Mouse (Mus musculus) limb, embryonic 12.5 days (tissue): ENCODE results near the gene Tti1. TPM values are rescaled to one million over a fixed set of nuclear protein-coding genes. Genes with fewer than 3 reads are reported as not detected.

Experiments
- ATAC-seq: fragments of 200-750 bp; cut with Nextera tagmentation; 2 replicates; pipeline ENCODE4 v1.8.0; 2017; ENCODE audit warnings: low read depth, moderate TSS enrichment; ENCODE audit not compliant: insufficient number of reproducible peaks, insufficient read depth, low FRiP score, low TSS enrichment
- H3K27ac ChIP-seq: fragments of 300-500 bp; sonication (generic); 2 replicates; pipeline ENCODE4 v1.5.1; 2016; ENCODE audit warnings: mild to moderate bottlenecking, moderate library complexity
- H3K27me3 ChIP-seq: fragments of 300-500 bp; sonication (generic); 2 replicates; pipeline ENCODE4 v1.6.1; 2016; ENCODE audit warnings: mild to moderate bottlenecking, moderate library complexity
- H3K36me3 ChIP-seq: fragments of 300-500 bp; sonication (generic); 2 replicates; pipeline ENCODE4 v1.6.1; 2016; ENCODE audit warnings: mild to moderate bottlenecking, moderate library complexity
- H3K4me1 ChIP-seq: fragments of 300-500 bp; sonication (generic); replicated peaks from 2 replicates; pipeline ENCODE4 v1.6.1; 2016
- H3K4me2 ChIP-seq: fragments of 300-500 bp; sonication (generic); 2 replicates; pipeline ENCODE4 v1.6.1; 2016; ENCODE audit warnings: mild to moderate bottlenecking, moderate library complexity
- H3K4me3 ChIP-seq: fragments of 300-500 bp; sonication (generic); replicated peaks from 2 replicates; pipeline ENCODE4 v1.5.1; 2016; ENCODE audit warnings: mild to moderate bottlenecking
- H3K9ac ChIP-seq: fragments of 300-500 bp; sonication (generic); replicated peaks from 2 replicates; pipeline ENCODE4 v1.6.1; 2016; ENCODE audit warnings: mild to moderate bottlenecking, moderate library complexity
- H3K9me3 ChIP-seq: fragments of 300-500 bp; sonication (generic); 2 replicates; pipeline ENCODE4 v1.6.1; 2016; ENCODE audit warnings: mild to moderate bottlenecking, moderate library complexity
- WGBS: fragments of 180-500 bp; shearing (Covaris S2); methylation state at CpG from one replicate; pipeline ENCODE4 v1.1.7; 2016; 5-methylcytosine and 5-hydroxymethylcytosine counted together
- polyA plus RNA-seq: library from polyadenylated mRNA; unstranded; fragments of >200 nt; fragmentation: Nextera tagmentation; extraction: Ambion mirVana; gene quantifications from 2 replicates; pipeline ENCODE4 v1.2.1, GENCODE M21; 2016

Tti1 gene
- polyA plus RNA-seq, 1 experiment from 2014 or later, result 28.1 TPM

DNA sequence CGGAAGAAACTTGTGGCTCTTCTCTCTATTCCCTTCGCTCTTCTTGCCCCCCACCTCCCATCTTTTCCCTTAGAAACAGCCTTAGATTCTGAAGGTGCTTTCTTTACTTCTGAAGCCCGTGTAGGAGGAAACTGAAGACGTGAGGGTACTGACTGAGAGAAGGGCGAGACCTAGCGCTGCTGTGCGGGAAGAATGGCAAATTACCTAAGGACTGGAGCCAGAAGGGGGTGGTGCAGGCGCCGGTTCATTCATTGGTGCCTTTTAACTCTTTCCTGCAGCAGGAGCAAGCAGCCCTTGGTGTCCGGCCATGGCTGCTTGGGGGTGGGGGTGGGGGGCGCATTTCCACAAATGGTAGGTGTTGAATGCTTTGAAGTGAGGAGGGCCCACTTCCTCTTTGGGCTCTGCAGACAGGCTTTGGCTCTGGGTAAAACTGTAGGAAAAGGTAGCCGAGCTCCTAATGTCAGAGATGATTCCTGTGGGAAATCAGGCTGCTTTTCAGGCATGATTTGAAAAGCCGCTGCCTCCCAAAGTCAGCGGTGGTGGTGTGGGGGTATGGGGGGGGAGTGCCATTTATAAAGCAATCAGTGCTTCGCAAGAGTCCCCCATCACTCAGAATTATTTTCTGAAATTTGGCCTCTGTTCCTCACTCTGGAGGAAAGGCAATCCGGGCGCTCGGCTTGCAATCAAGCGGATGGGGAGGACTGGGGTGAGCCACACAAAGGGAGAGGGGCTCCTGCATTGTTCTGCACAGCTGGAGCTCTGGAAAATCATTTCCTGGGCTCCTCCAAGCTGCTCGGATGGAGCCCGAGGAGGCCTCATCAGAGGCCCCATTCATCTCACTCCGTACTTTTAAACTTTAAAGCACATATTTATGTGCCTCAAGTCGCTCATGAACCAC, 53.4 kb downstream of the Tti1 start:
- Histone ChIP-seq H3K9me3 (no peaks in the 10 kb centered on the region), H3K36me3 (no peaks in the 10 kb centered on the region), H3K27me3 (peaks cover 23% of the 10 kb centered on the region), H3K4me2 (peak overlapping the region; percentile 46), H3K27ac (no peak overlapping the region), H3K4me3 (peak overlapping the region; percentile 13; the same call in 1 of the 2 replicates), H3K4me1 (peaks cover 22% of the 10 kb centered on the region), H3K9ac (peak overlapping the region; percentile 24; the same call in 1 of the 2 replicates)
- no peak; the same call in 1 of the 2 replicates for ATAC-seq
- WGBS, result 2% methylated on average over 23 of the region's 23 CpGs

DNA sequence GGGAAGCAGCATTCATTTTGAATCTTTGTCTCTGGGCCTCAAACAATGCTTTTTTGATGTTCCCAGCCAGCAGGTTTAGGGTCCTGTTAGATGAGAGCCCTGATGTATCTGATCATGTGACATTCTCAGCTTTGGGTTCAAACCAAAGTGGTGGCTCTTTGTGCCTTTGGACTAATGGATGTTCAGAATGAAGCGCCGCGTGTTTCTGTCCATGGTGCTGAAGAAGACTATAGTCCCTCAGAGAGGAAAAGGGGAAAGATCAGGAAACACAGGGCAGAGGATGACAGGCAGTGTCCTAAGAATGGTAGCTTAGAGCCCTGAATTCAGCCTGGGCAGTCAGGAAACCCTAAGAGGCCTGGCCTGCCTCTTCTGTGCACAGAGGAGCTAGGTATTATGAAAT, 57.6 kb downstream of the Tti1 start:
- Histone ChIP-seq H3K4me2 (no peak overlapping the region), H3K9me3 (no peaks in the 10 kb centered on the region), H3K9ac (no peak overlapping the region), H3K4me3 (no peak overlapping the region), H3K4me1 (peaks cover 15% of the 10 kb centered on the region), H3K27me3 (peaks cover 11% of the 10 kb centered on the region; the same call in 1 of the 2 replicates), H3K36me3 (no peaks in the 10 kb centered on the region), H3K27ac (no peak overlapping the region)
- WGBS, result 0% methylated on average over 3 of the region's 3 CpGs
- no peak for ATAC-seq

DNA sequence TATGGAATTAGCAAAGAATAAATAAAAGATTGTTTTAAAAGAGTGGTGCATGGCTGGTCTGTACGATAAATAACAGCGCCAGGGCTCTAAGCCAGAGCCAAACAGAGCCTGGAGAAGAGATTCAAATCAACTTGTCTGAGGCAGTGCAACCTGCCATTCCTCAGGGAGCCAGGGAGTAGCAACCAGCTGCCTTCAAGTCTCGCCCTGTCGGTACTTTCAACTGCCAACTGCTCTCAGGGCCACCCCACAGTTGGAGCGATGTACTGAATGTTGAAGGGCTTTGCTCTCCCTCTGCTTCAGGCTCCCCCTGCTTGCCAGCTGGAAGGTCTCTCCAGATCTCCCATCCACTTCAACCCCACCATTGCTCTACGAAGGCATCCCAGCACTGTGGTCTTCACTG, 58.1 kb downstream of the Tti1 start:
- no peaks in the 10 kb centered on the region for H3K9me3 ChIP-seq
- H3K4me1 ChIP-seq, result peaks cover 10% of the 10 kb centered on the region
- H3K36me3 ChIP-seq, result no peaks in the 10 kb centered on the region
- H3K27me3 ChIP-seq, result peaks cover 11% of the 10 kb centered on the region; the same call in 1 of the 2 replicates
- no peak overlapping the region for H3K9ac ChIP-seq
- no peak overlapping the region for H3K4me3 ChIP-seq
- no peak for ATAC-seq
- no peak overlapping the region for H3K27ac ChIP-seq
- WGBS, result 58% methylated on average over 6 of the region's 6 CpGs
- H3K4me2 ChIP-seq, result no peak overlapping the region

DNA sequence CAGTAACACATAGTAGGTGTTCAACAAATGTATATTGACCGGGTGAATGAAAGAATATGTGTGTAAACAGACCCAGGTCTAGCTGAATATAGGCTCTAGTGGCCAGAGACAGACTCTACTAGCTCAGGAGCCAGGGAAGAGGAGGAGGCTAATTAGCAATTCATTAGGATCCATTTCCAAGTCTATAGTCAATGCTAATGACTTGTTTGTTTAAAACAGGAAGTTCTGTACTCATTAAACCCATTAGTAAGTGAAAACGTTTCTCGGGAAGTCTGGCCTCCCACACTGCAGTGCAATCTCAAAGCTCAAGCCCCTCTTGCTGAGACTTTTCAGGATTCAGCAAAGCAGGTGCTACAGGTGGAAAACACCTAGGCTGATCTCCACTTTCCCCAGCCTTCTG, 60.4 kb downstream of the Tti1 start:
- no peaks in the 10 kb centered on the region for H3K9me3 ChIP-seq
- WGBS, result 15% methylated on average over 3 of the region's 3 CpGs
- no peak overlapping the region for H3K4me2 ChIP-seq
- no peaks in the 10 kb centered on the region for H3K4me1 ChIP-seq
- no peak for ATAC-seq
- no peak overlapping the region for H3K9ac ChIP-seq
- no peak overlapping the region for H3K4me3 ChIP-seq
- H3K36me3 ChIP-seq, result no peaks in the 10 kb centered on the region
- no peak overlapping the region for H3K27ac ChIP-seq
- no peaks in the 10 kb centered on the region for H3K27me3 ChIP-seq

DNA sequence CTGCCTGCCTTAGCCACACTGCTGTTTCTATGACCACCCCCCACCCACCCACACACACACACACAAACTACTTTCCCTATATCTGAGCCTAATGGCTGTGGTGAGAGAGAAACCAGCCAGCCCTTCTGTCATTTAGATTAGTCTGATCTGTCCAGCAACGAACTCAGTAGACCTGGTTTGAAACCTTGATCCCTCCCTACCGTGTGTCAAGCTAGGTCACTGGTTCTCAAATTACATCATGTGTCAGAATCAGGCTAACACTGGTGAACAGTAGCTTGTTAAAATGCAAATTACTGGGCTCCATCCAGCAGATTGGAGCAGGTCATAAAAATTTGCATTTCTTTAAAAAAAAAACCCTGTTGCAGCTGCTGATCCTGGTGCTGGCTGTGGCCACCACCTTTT, 70.5 kb downstream of the Tti1 start:
- ATAC-seq, result no peak
- H3K36me3 ChIP-seq, result no peaks in the 10 kb centered on the region
- 2% methylated on average over 2 of the region's 2 CpGs for WGBS
- H3K4me2 ChIP-seq, result no peak overlapping the region
- H3K9ac ChIP-seq, result no peak overlapping the region
- H3K27ac ChIP-seq, result no peak overlapping the region
- H3K4me3 ChIP-seq, result no peak overlapping the region
- H3K4me1 ChIP-seq, result peaks cover 16% of the 10 kb centered on the region
- no peaks in the 10 kb centered on the region for H3K27me3 ChIP-seq
- H3K9me3 ChIP-seq, result no peaks in the 10 kb centered on the region

DNA sequence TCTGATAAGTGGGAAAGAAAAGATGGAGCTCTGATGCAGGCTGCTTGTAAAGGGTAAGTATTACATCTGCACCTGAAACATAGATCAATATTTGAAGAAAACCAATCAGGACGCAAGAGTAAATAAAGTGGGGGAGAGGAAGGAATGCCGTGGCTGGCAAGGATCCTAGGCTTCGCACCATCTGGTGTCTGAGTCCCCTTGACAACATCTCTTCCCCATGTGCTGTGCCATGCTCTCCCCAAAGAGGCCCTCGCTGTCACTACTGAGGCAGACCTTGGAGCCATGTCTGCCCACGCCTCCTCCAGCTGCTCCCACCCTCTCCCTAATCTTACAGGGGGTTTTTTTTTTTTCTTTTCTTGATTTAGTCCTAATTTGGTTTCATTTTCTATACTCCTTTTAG, 74.3 kb downstream of the Tti1 start:
- H3K4me1 ChIP-seq, result peaks cover 16% of the 10 kb centered on the region
- H3K27me3 ChIP-seq, result no peaks in the 10 kb centered on the region
- no peak for ATAC-seq
- H3K4me2 ChIP-seq, result no peak overlapping the region
- H3K4me3 ChIP-seq, result no peak overlapping the region
- no peak overlapping the region for H3K27ac ChIP-seq
- H3K9ac ChIP-seq, result no peak overlapping the region
- H3K9me3 ChIP-seq, result no peaks in the 10 kb centered on the region
- WGBS, result 66% methylated on average over 5 of the region's 5 CpGs
- no peaks in the 10 kb centered on the region for H3K36me3 ChIP-seq

GRCm38 (mm10) chr2:157944156-157944893, 83.9 kb downstream of the Tti1 start:
- Histone ChIP-seq H3K27me3 (peaks cover 34% of the 10 kb centered on the region), H3K27ac (no peak overlapping the region), H3K4me2 (peak overlapping the region; percentile 93), H3K4me1 (peaks cover 30% of the 10 kb centered on the region), H3K36me3 (no peaks in the 10 kb centered on the region), H3K9ac (peak overlapping the region; percentile 75), H3K9me3 (no peaks in the 10 kb centered on the region), H3K4me3 (peak overlapping the region; percentile 56)
- WGBS, result 11% methylated on average over 37 of the region's 37 CpGs
- ATAC-seq, result peak; percentile 53; the same call in 1 of the 2 replicates

DNA sequence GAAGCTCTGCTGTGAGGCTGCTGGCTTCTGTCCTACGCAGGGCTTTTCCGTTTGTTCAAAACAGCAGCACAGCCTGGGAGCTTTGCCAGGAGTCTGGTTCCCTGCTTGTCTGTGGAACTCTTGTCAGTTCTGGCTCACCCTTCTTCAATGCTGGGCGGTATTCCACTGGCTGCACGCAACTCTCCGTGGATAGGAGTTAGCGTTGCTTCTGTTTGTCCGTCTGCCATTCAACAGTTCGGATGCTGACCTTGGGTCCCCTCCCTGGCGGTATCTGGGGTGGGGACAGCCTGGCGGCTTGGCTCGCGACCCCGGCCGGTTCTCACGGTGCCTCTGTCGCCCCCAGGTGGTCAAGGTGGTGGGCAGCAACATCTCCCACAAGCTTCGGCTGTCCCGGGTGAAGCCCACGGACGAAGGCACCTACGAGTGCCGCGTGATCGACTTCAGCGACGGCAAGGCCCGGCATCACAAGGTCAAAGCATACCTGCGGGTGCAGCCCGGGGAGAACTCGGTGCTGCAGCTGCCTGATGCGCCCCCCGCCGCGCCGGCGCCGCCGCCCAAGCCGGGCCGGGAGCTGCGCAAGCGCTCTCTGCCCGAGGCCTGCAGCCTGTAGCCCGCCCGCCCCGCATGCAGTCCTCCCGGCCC, 84.6 kb downstream of the Tti1 start:
- Histone ChIP-seq H3K4me2 (peak overlapping the region; percentile 93), H3K4me1 (peaks cover 30% of the 10 kb centered on the region), H3K4me3 (peak overlapping the region; percentile 56), H3K9me3 (no peaks in the 10 kb centered on the region), H3K27me3 (peaks cover 41% of the 10 kb centered on the region), H3K27ac (0 out of 2 replicates have a peak overlapping the region, but pooled peaks have one; percentile 41), H3K9ac (peak overlapping the region; percentile 75), H3K36me3 (no peaks in the 10 kb centered on the region)
- WGBS, result under 1% methylated on average over 47 of the region's 47 CpGs
- peak; percentile 79 for ATAC-seq

- H3K27ac ChIP-seq, result no peak overlapping the region
- no peaks in the 10 kb centered on the region for H3K36me3 ChIP-seq
- ATAC-seq, result no peak
- H3K9ac ChIP-seq, result peak overlapping the region; percentile 24; the same call in 1 of the 2 replicates
- H3K27me3 ChIP-seq, result peaks cover 55% of the 10 kb centered on the region
- peaks cover 30% of the 10 kb centered on the region for H3K4me1 ChIP-seq
- H3K4me3 ChIP-seq, result peak overlapping the region; percentile 19; the same call in 1 of the 2 replicates
- peak overlapping the region; percentile 44 for H3K4me2 ChIP-seq
- WGBS, result 2% methylated on average over 18 of the region's 18 CpGs
- peaks cover 4% of the 10 kb centered on the region; the same call in 1 of the 2 replicates for H3K9me3 ChIP-seq
These were observed 87.5 kb downstream of the Tti1 start for GRCm38 (mm10) chr2:157940586-157941185.

DNA sequence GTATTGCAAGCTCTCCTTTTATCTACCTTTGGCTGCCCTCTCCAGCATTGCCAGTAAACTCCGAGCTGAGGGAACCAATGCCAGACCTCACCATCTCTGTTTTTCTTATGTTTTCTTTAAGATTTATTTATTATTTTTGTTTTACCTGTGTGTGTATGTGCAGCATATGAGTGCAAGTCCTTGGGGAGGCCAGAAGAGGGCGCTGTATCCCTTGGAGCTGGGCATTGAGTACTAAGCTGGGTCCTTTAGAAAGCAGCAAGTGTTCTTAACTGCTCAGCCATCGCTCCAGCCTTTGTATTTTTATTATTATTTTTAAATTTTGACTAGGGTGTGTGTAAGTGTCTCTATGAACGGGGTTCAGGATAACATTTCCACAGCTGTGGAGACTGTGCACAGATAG, 91.6 kb downstream of the Tti1 start:
- Histone ChIP-seq H3K27ac (no peak overlapping the region), H3K9ac (no peak overlapping the region), H3K4me1 (peaks cover 15% of the 10 kb centered on the region), H3K4me2 (no peak overlapping the region), H3K36me3 (no peaks in the 10 kb centered on the region), H3K4me3 (no peak overlapping the region), H3K27me3 (peaks cover 45% of the 10 kb centered on the region), H3K9me3 (peaks cover 4% of the 10 kb centered on the region; the same call in 1 of the 2 replicates)
- ATAC-seq, result no peak
- WGBS, result 82% methylated on average over 4 of the region's 4 CpGs
